Mouse (Mus musculus): Measurements from ENCODE around the gene Ugt2a3. TPM values are rescaled to one million over a fixed set of nuclear protein-coding genes. Genes with fewer than 3 reads are reported as not detected.
"Not testable (repeated sequence)": the region's sequence is repeated elsewhere in the genome, so short reads cannot be mapped to it uniquely, and the experiment has no call there.

Ugt2a3 gene
- polyA plus RNA-seq, 1 experiment from 2014 or later: not detected

- not testable (repeated sequence) for DNase-seq (ENCODE audit: low spot score)
- 95% methylated on average over 4 of the region's 4 CpGs for WGBS
Observed at GRCm38 (mm10) chr5:87286180-87286579, 50.8 kb downstream of the Ugt2a3 start.

GRCm38 (mm10) chr5:87275986-87276385 is 61.0 kb downstream of the Ugt2a3 start:
- H3K4me3 ChIP-seq; H3K36me3 ChIP-seq; H3K9me3 ChIP-seq (replicated peaks); H3K27me3 ChIP-seq (ENCODE audit: low read depth, poor library complexity, severe bottlenecking); DNase-seq (ENCODE audit: low spot score); H3K27ac ChIP-seq (replicated peaks); H3K4me1 ChIP-seq: not testable (repeated sequence)
- 87% methylated on average over 4 of the region's 4 CpGs for WGBS

More at GRCm38 (mm10) chr5:87286180-87286579, 50.8 kb downstream of the Ugt2a3 start:
- not testable (repeated sequence) for H3K27me3 ChIP-seq (ENCODE audit: low read depth, poor library complexity, severe bottlenecking); H3K27ac ChIP-seq (replicated peaks); H3K4me3 ChIP-seq; H3K4me1 ChIP-seq; H3K9me3 ChIP-seq (replicated peaks); H3K36me3 ChIP-seq

DNA sequence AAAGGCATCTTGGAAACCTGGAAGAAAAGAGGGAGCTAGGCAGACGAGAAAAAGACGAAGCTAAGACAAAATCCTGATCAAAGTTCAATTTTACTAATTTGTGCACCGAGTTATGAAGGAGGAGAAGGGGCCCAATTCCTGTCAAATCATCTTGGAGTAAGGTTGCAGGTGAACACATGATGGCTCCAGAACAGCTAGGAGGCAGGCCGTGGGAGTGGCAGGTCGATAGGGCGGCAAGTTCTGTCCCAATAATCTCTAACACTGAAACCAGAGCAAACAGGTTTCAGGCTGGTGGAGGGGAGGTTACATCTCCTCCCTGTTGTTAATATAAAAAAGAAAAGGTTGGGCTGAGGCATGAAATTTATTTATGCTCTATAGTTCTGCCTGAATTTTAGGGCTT is 61.4 kb downstream of the Ugt2a3 start:
- H3K9me3 ChIP-seq (replicated peaks): peaks cover 8% of the 10 kb centered on the region
- WGBS: 92% methylated on average over 6 of the region's 6 CpGs
- H3K27me3 ChIP-seq (ENCODE audit: low read depth, poor library complexity, severe bottlenecking): no peaks in the 10 kb centered on the region
- H3K4me3 ChIP-seq: no peak overlapping the region
- H3K27ac ChIP-seq (replicated peaks): no peak overlapping the region
- no peaks in the 10 kb centered on the region for H3K36me3 ChIP-seq
- H3K4me1 ChIP-seq: no peaks in the 10 kb centered on the region
- no peak for DNase-seq (ENCODE audit: low spot score)

Other genes with a start within 250 kb of the Ugt2a3 start
- not detected in 2 replicates for gene Ugt2b36, start 244.6 kb downstream of the Ugt2a3 start, polyA plus RNA-seq (2016; fragmentation: Nextera tagmentation; extraction: Ambion mirVana)
- not detected in 2 replicates for gene Ugt2b5, start 196.9 kb downstream of the Ugt2a3 start, polyA plus RNA-seq (2016; fragmentation: Nextera tagmentation; extraction: Ambion mirVana)
- gene Ugt2b37, start 82.4 kb downstream of the Ugt2a3 start, polyA plus RNA-seq (2016; fragmentation: Nextera tagmentation; extraction: Ambion mirVana): not detected in 2 replicates
- not detected in 2 replicates for gene Ugt2b38, start 87.0 kb upstream of the Ugt2a3 start, polyA plus RNA-seq (2016; fragmentation: Nextera tagmentation; extraction: Ambion mirVana)
- not detected in 2 replicates for gene Ugt2a2, start 145.1 kb upstream of the Ugt2a3 start, polyA plus RNA-seq (2016; fragmentation: Nextera tagmentation; extraction: Ambion mirVana)
- not detected in 2 replicates for gene Gm43638, start 149.6 kb upstream of the Ugt2a3 start, polyA plus RNA-seq (2016; fragmentation: Nextera tagmentation; extraction: Ambion mirVana)
- gene Ugt2a1, start 153.7 kb upstream of the Ugt2a3 start, polyA plus RNA-seq (2016; fragmentation: Nextera tagmentation; extraction: Ambion mirVana): not detected in 2 replicates
- not detected in 2 replicates for gene Sult1b1, start 201.0 kb upstream of the Ugt2a3 start, polyA plus RNA-seq (2016; fragmentation: Nextera tagmentation; extraction: Ambion mirVana)
- gene Sult1d1, start 231.8 kb upstream of the Ugt2a3 start, polyA plus RNA-seq (2016; fragmentation: Nextera tagmentation; extraction: Ambion mirVana): not detected in 2 replicates